Mouse (Mus musculus): ENCODE measurements around the gene Bod1. TPM values are rescaled to one million over a fixed set of nuclear protein-coding genes. Genes with fewer than 3 reads are reported as not detected.

The Bod1 gene
- polyA plus RNA-seq, 1 experiment from 2014 or later, result 142 TPM

- no peaks in the 10 kb centered on the region for H3K36me3 ChIP-seq (ENCODE audit: control insufficient read depth, insufficient read depth, low read length)
- no peak overlapping the region for H3K4me2 ChIP-seq (ENCODE audit: low read depth, low read length)
- no peaks in the 10 kb centered on the region for H3K4me1 ChIP-seq (ENCODE audit: control insufficient read depth, insufficient read depth, low read length)
- WGBS, result 60% methylated on average over 2 of the region's 2 CpGs
- H3K9me3 ChIP-seq (ENCODE audit: control insufficient read depth, low read length), result no peaks in the 10 kb centered on the region
- H3K4me3 ChIP-seq (ENCODE audit: low read depth, low read length), result no peak overlapping the region
- no peaks in the 10 kb centered on the region for H3K27me3 ChIP-seq (ENCODE audit: control insufficient read depth, insufficient read depth, low read length)
- no peak overlapping the region for H3K27ac ChIP-seq (ENCODE audit: low read depth, low read length)
- no peak overlapping the region for H3K9ac ChIP-seq (replicated peaks; ENCODE audit: low read depth, low read length)
- no peak for ATAC-seq (ENCODE audit: low read depth)
These were observed 50.9 kb downstream of the Bod1 start for GRCm38 (mm10) chr11:31620796-31621195.

GRCm38 (mm10) chr11:31617797-31618196, 53.9 kb downstream of the Bod1 start:
- Histone ChIP-seq H3K36me3 (ENCODE audit: control insufficient read depth, insufficient read depth, low read length) (no peaks in the 10 kb centered on the region), H3K9ac (replicated peaks; ENCODE audit: low read depth, low read length) (no peak overlapping the region), H3K4me3 (ENCODE audit: low read depth, low read length) (no peak overlapping the region), H3K9me3 (ENCODE audit: control insufficient read depth, low read length) (no peaks in the 10 kb centered on the region), H3K4me2 (ENCODE audit: low read depth, low read length) (no peak overlapping the region), H3K27ac (ENCODE audit: low read depth, low read length) (no peak overlapping the region), H3K27me3 (ENCODE audit: control insufficient read depth, insufficient read depth, low read length) (no peaks in the 10 kb centered on the region), H3K4me1 (ENCODE audit: control insufficient read depth, insufficient read depth, low read length) (no peaks in the 10 kb centered on the region)
- no peak for ATAC-seq (ENCODE audit: low read depth)
- 88% methylated on average over 3 of the region's 3 CpGs for WGBS

GRCm38 (mm10) chr11:31617236-31617635, 54.4 kb downstream of the Bod1 start:
- ATAC-seq (ENCODE audit: low read depth), result no peak
- Histone ChIP-seq H3K27ac (ENCODE audit: low read depth, low read length) (no peak overlapping the region), H3K9ac (replicated peaks; ENCODE audit: low read depth, low read length) (no peak overlapping the region), H3K4me3 (ENCODE audit: low read depth, low read length) (no peak overlapping the region), H3K4me1 (ENCODE audit: control insufficient read depth, insufficient read depth, low read length) (no peaks in the 10 kb centered on the region), H3K9me3 (ENCODE audit: control insufficient read depth, low read length) (no peaks in the 10 kb centered on the region), H3K4me2 (ENCODE audit: low read depth, low read length) (no peak overlapping the region), H3K36me3 (ENCODE audit: control insufficient read depth, insufficient read depth, low read length) (no peaks in the 10 kb centered on the region), H3K27me3 (ENCODE audit: control insufficient read depth, insufficient read depth, low read length) (no peaks in the 10 kb centered on the region)
- 64% methylated on average over 3 of the region's 3 CpGs for WGBS

GRCm38 (mm10) chr11:31616722-31617121, 55.0 kb downstream of the Bod1 start:
- no peak for ATAC-seq (ENCODE audit: low read depth)
- WGBS, result 65% methylated on average over 4 of the region's 4 CpGs
- Histone ChIP-seq H3K9me3 (ENCODE audit: control insufficient read depth, low read length) (no peaks in the 10 kb centered on the region), H3K4me3 (ENCODE audit: low read depth, low read length) (no peak overlapping the region), H3K4me1 (ENCODE audit: control insufficient read depth, insufficient read depth, low read length) (no peaks in the 10 kb centered on the region), H3K9ac (replicated peaks; ENCODE audit: low read depth, low read length) (no peak overlapping the region), H3K27ac (ENCODE audit: low read depth, low read length) (no peak overlapping the region), H3K27me3 (ENCODE audit: control insufficient read depth, insufficient read depth, low read length) (no peaks in the 10 kb centered on the region), H3K4me2 (ENCODE audit: low read depth, low read length) (no peak overlapping the region), H3K36me3 (ENCODE audit: control insufficient read depth, insufficient read depth, low read length) (no peaks in the 10 kb centered on the region)

Other genes starting within 250 kb of the Bod1 start
- gene Cpeb4, start 200.3 kb upstream of the Bod1 start, polyA plus RNA-seq (2014; fragmentation: Nextera tagmentation; extraction: Ambion mirVana), result 42.6 and 43.4 TPM in 2 replicates

Data from neural tube, embryonic 14.5 days (tissue).